Mouse (Mus musculus): ENCODE measurements around the gene Dnah3. TPM values are rescaled to one million over a fixed set of nuclear protein-coding genes. Genes with fewer than 3 reads are reported as not detected.

The Dnah3 gene
- polyA plus RNA-seq, 1 experiment from 2014 or later = 0.12 TPM

- H3K27ac ChIP-seq (ENCODE audit: low read length) = no peak overlapping the region
- H3K27me3 ChIP-seq (ENCODE audit: control insufficient read depth, insufficient read depth, low read length) = no peaks in the 10 kb centered on the region
- no peak for ATAC-seq (replicated peaks; ENCODE audit: extremely low read depth, insufficient read depth, low FRiP score)
- H3K4me3 ChIP-seq (ENCODE audit: low read length) = no peak overlapping the region
- 72% methylated on average over 5 of the region's 5 CpGs for whole genome bisulfite sequencing
- H3K36me3 ChIP-seq (ENCODE audit: control insufficient read depth, insufficient read depth) = no peaks in the 10 kb centered on the region
- no peaks in the 10 kb centered on the region for H3K4me1 ChIP-seq (ENCODE audit: control insufficient read depth, insufficient read depth, low read length)
- no peak overlapping the region for H3K4me2 ChIP-seq (ENCODE audit: low read depth, low read length)
- H3K9ac ChIP-seq (ENCODE audit: low read length) = no peak overlapping the region
- no peaks in the 10 kb centered on the region; the same call in 1 of the 2 replicates for H3K9me3 ChIP-seq (replicated peaks; ENCODE audit: control insufficient read depth, low read length)
These were observed 120.9 kb downstream of the Dnah3 start for GRCm38 (mm10) chr7:119974214-119974613.

- Histone ChIP-seq H3K4me1 (ENCODE audit: control insufficient read depth, insufficient read depth, low read length) (no peaks in the 10 kb centered on the region), H3K27me3 (ENCODE audit: control insufficient read depth, insufficient read depth, low read length) (no peaks in the 10 kb centered on the region), H3K9me3 (replicated peaks; ENCODE audit: control insufficient read depth, low read length) (no peaks in the 10 kb centered on the region; the same call in 1 of the 2 replicates), H3K9ac (ENCODE audit: low read length) (no peak overlapping the region), H3K4me2 (ENCODE audit: low read depth, low read length) (no peak overlapping the region), H3K27ac (ENCODE audit: low read length) (no peak overlapping the region), H3K36me3 (ENCODE audit: control insufficient read depth, insufficient read depth) (no peaks in the 10 kb centered on the region), H3K4me3 (ENCODE audit: low read length) (no peak overlapping the region)
- 35% methylated on average over 2 of the region's 2 CpGs for WGBS
- ATAC-seq (replicated peaks; ENCODE audit: extremely low read depth, insufficient read depth, low FRiP score) = no peak
These were observed 125.8 kb downstream of the Dnah3 start for GRCm38 (mm10) chr7:119969320-119969719.

- Histone ChIP-seq H3K4me2 (ENCODE audit: low read depth, low read length) (no peak overlapping the region), H3K4me3 (ENCODE audit: low read length) (no peak overlapping the region), H3K27ac (ENCODE audit: low read length) (no peak overlapping the region), H3K4me1 (ENCODE audit: control insufficient read depth, insufficient read depth, low read length) (no peaks in the 10 kb centered on the region), H3K27me3 (ENCODE audit: control insufficient read depth, insufficient read depth, low read length) (no peaks in the 10 kb centered on the region), H3K9ac (ENCODE audit: low read length) (no peak overlapping the region), H3K9me3 (replicated peaks; ENCODE audit: control insufficient read depth, low read length) (no peaks in the 10 kb centered on the region), H3K36me3 (ENCODE audit: control insufficient read depth, insufficient read depth) (no peaks in the 10 kb centered on the region)
- ATAC-seq (replicated peaks; ENCODE audit: extremely low read depth, insufficient read depth, low FRiP score) = no peak
- 64% methylated on average over 9 of the region's 9 CpGs for WGBS
These were observed 129.3 kb downstream of the Dnah3 start for GRCm38 (mm10) chr7:119965651-119966395.

GRCm38 (mm10) chr7:119965205-119965604 is 129.9 kb downstream of the Dnah3 start:
- H3K27me3 ChIP-seq (ENCODE audit: control insufficient read depth, insufficient read depth, low read length) = no peaks in the 10 kb centered on the region
- H3K9me3 ChIP-seq (replicated peaks; ENCODE audit: control insufficient read depth, low read length) = no peaks in the 10 kb centered on the region
- H3K4me1 ChIP-seq (ENCODE audit: control insufficient read depth, insufficient read depth, low read length) = no peaks in the 10 kb centered on the region
- H3K36me3 ChIP-seq (ENCODE audit: control insufficient read depth, insufficient read depth) = no peaks in the 10 kb centered on the region
- H3K4me2 ChIP-seq (ENCODE audit: low read depth, low read length) = no peak overlapping the region
- WGBS = 68% methylated on average over 4 of the region's 4 CpGs
- no peak overlapping the region for H3K27ac ChIP-seq (ENCODE audit: low read length)
- ATAC-seq (replicated peaks; ENCODE audit: extremely low read depth, insufficient read depth, low FRiP score) = no peak
- H3K4me3 ChIP-seq (ENCODE audit: low read length) = no peak overlapping the region
- no peak overlapping the region for H3K9ac ChIP-seq (ENCODE audit: low read length)

GRCm38 (mm10) chr7:119961107-119961506 is 134.0 kb downstream of the Dnah3 start:
- H3K4me3 ChIP-seq (ENCODE audit: low read length) = no peak overlapping the region
- no peaks in the 10 kb centered on the region for H3K4me1 ChIP-seq (ENCODE audit: control insufficient read depth, insufficient read depth, low read length)
- H3K27me3 ChIP-seq (ENCODE audit: control insufficient read depth, insufficient read depth, low read length) = no peaks in the 10 kb centered on the region
- 43% methylated on average over 2 of the region's 2 CpGs for WGBS
- H3K27ac ChIP-seq (ENCODE audit: low read length) = no peak overlapping the region
- no peak overlapping the region for H3K4me2 ChIP-seq (ENCODE audit: low read depth, low read length)
- no peak overlapping the region for H3K9ac ChIP-seq (ENCODE audit: low read length)
- no peaks in the 10 kb centered on the region for H3K36me3 ChIP-seq (ENCODE audit: control insufficient read depth, insufficient read depth)
- H3K9me3 ChIP-seq (replicated peaks; ENCODE audit: control insufficient read depth, low read length) = no peaks in the 10 kb centered on the region
- ATAC-seq (replicated peaks; ENCODE audit: extremely low read depth, insufficient read depth, low FRiP score) = no peak

GRCm38 (mm10) chr7:119960546-119960945 is 134.5 kb downstream of the Dnah3 start:
- WGBS = 81% methylated on average over 6 of the region's 6 CpGs
- H3K27ac ChIP-seq (ENCODE audit: low read length) = no peak overlapping the region

GRCm38 (mm10) chr7:119960006-119960405 is 135.1 kb downstream of the Dnah3 start:
- no peak for ATAC-seq (replicated peaks; ENCODE audit: extremely low read depth, insufficient read depth, low FRiP score)

More at GRCm38 (mm10) chr7:119960546-119960945, 134.5 kb downstream of the Dnah3 start:
- Histone ChIP-seq H3K9ac (ENCODE audit: low read length) (no peak overlapping the region), H3K36me3 (ENCODE audit: control insufficient read depth, insufficient read depth) (no peaks in the 10 kb centered on the region), H3K4me2 (ENCODE audit: low read depth, low read length) (no peak overlapping the region), H3K9me3 (replicated peaks; ENCODE audit: control insufficient read depth, low read length) (no peaks in the 10 kb centered on the region), H3K4me1 (ENCODE audit: control insufficient read depth, insufficient read depth, low read length) (no peaks in the 10 kb centered on the region), H3K4me3 (ENCODE audit: low read length) (no peak overlapping the region), H3K27me3 (ENCODE audit: control insufficient read depth, insufficient read depth, low read length) (no peaks in the 10 kb centered on the region)
- ATAC-seq (replicated peaks; ENCODE audit: extremely low read depth, insufficient read depth, low FRiP score) = no peak

GRCm38 (mm10) chr7:119959491-119959890 is 135.6 kb downstream of the Dnah3 start:
- H3K36me3 ChIP-seq (ENCODE audit: control insufficient read depth, insufficient read depth) = no peaks in the 10 kb centered on the region
- H3K4me2 ChIP-seq (ENCODE audit: low read depth, low read length) = no peak overlapping the region
- 83% methylated on average over 4 of the region's 4 CpGs for WGBS
- no peak overlapping the region for H3K9ac ChIP-seq (ENCODE audit: low read length)
- no peaks in the 10 kb centered on the region for H3K4me1 ChIP-seq (ENCODE audit: control insufficient read depth, insufficient read depth, low read length)
- no peak for ATAC-seq (replicated peaks; ENCODE audit: extremely low read depth, insufficient read depth, low FRiP score)
- no peak overlapping the region for H3K4me3 ChIP-seq (ENCODE audit: low read length)
- no peaks in the 10 kb centered on the region for H3K9me3 ChIP-seq (replicated peaks; ENCODE audit: control insufficient read depth, low read length)
- H3K27ac ChIP-seq (ENCODE audit: low read length) = no peak overlapping the region
- no peaks in the 10 kb centered on the region for H3K27me3 ChIP-seq (ENCODE audit: control insufficient read depth, insufficient read depth, low read length)

More at GRCm38 (mm10) chr7:119960006-119960405, 135.1 kb downstream of the Dnah3 start:
- Histone ChIP-seq H3K4me1 (ENCODE audit: control insufficient read depth, insufficient read depth, low read length) (no peaks in the 10 kb centered on the region), H3K27me3 (ENCODE audit: control insufficient read depth, insufficient read depth, low read length) (no peaks in the 10 kb centered on the region), H3K4me3 (ENCODE audit: low read length) (no peak overlapping the region), H3K9me3 (replicated peaks; ENCODE audit: control insufficient read depth, low read length) (no peaks in the 10 kb centered on the region), H3K27ac (ENCODE audit: low read length) (no peak overlapping the region), H3K4me2 (ENCODE audit: low read depth, low read length) (no peak overlapping the region), H3K9ac (ENCODE audit: low read length) (no peak overlapping the region), H3K36me3 (ENCODE audit: control insufficient read depth, insufficient read depth) (no peaks in the 10 kb centered on the region)
- 71% methylated on average over 6 of the region's 6 CpGs for whole genome bisulfite sequencing

GRCm38 (mm10) chr7:119959091-119959490 is 136.0 kb downstream of the Dnah3 start:
- H3K27me3 ChIP-seq (ENCODE audit: control insufficient read depth, insufficient read depth, low read length) = no peaks in the 10 kb centered on the region
- H3K4me3 ChIP-seq (ENCODE audit: low read length) = no peak overlapping the region
- ATAC-seq (replicated peaks; ENCODE audit: extremely low read depth, insufficient read depth, low FRiP score) = no peak
- H3K36me3 ChIP-seq (ENCODE audit: control insufficient read depth, insufficient read depth) = no peaks in the 10 kb centered on the region
- H3K9me3 ChIP-seq (replicated peaks; ENCODE audit: control insufficient read depth, low read length) = no peaks in the 10 kb centered on the region
- no peak overlapping the region for H3K9ac ChIP-seq (ENCODE audit: low read length)
- 56% methylated on average over 4 of the region's 4 CpGs for WGBS
- no peaks in the 10 kb centered on the region for H3K4me1 ChIP-seq (ENCODE audit: control insufficient read depth, insufficient read depth, low read length)
- H3K27ac ChIP-seq (ENCODE audit: low read length) = no peak overlapping the region
- no peak overlapping the region for H3K4me2 ChIP-seq (ENCODE audit: low read depth, low read length)
